Mouse (Mus musculus) embryonic facial prominence, embryonic 11.5 days (tissue): ENCODE results near the gene Spop. TPM values are rescaled to one million over a fixed set of nuclear protein-coding genes. Genes with fewer than 3 reads are reported as not detected.

ENCODE experiments used
- ATAC-seq: fragments of 200-750 bp; cut with Nextera tagmentation; replicated peaks from 2 replicates; pipeline ENCODE4 v1.8.0; 2017; ENCODE audit warnings: low read depth; ENCODE audit not compliant: insufficient number of reproducible peaks, low FRiP score, low TSS enrichment
- DNase-seq: peaks from one replicate; pipeline ENCODE4 v3.0.0-alpha.2; 2015; ENCODE audit warnings: low spot score
- H3K27ac ChIP-seq: fragments of 300-500 bp; sonication (generic); replicated peaks from 2 replicates; pipeline ENCODE4 v1.5.1; 2014; ENCODE audit warnings: mild to moderate bottlenecking, low read depth, low read length, control low read depth
- H3K27me3 ChIP-seq: fragments of 300-500 bp; sonication (generic); 2 replicates; pipeline ENCODE4 v1.6.1; 2014; ENCODE audit warnings: mild to moderate bottlenecking, low read length, moderate library complexity, mixed read lengths; ENCODE audit not compliant: control insufficient read depth, insufficient read depth
- H3K36me3 ChIP-seq: fragments of 300-500 bp; sonication (generic); replicated peaks from 2 replicates; pipeline ENCODE4 v1.6.1; 2014; ENCODE audit warnings: low read depth, mild to moderate bottlenecking, low read length, moderate library complexity, mixed read lengths; ENCODE audit not compliant: control insufficient read depth, insufficient read depth
- H3K4me1 ChIP-seq: fragments of 300-500 bp; sonication (generic); 2 replicates; pipeline ENCODE4 v1.6.1; 2014; ENCODE audit warnings: low read length, mixed read lengths; ENCODE audit not compliant: control insufficient read depth, insufficient read depth
- H3K4me2 ChIP-seq: fragments of 300-500 bp; sonication (generic); 2 replicates; pipeline ENCODE4 v1.6.1; 2014; ENCODE audit warnings: low read depth, mild to moderate bottlenecking, control low read depth, low read length, moderate library complexity
- H3K4me3 ChIP-seq: fragments of 300-500 bp; sonication (generic); 2 replicates; pipeline ENCODE4 v1.5.1; 2014; ENCODE audit warnings: low read depth, low read length, control low read depth
- H3K9ac ChIP-seq: fragments of 300-500 bp; sonication (generic); replicated peaks from 2 replicates; pipeline ENCODE4 v1.6.1; 2014; ENCODE audit warnings: mild to moderate bottlenecking, control low read depth, low read length
- H3K9me3 ChIP-seq: fragments of 300-500 bp; sonication (generic); replicated peaks from 2 replicates; pipeline ENCODE4 v1.6.1; 2016; ENCODE audit warnings: mild to moderate bottlenecking, low read length, inconsistent platforms, mixed read lengths; ENCODE audit not compliant: control insufficient read depth
- WGBS: fragments of 180-500 bp; shearing (Covaris S2); extraction: QIAGEN DNeasy Blood & Tissue Kit; methylation state at CpG from one replicate; pipeline ENCODE4 v1.1.7; 2014; 5-methylcytosine and 5-hydroxymethylcytosine counted together
- polyA plus RNA-seq: library from polyadenylated mRNA; unstranded; fragments of >200 nt; fragmentation: Nextera tagmentation; extraction: Ambion mirVana; gene quantifications from 2 replicates; pipeline ENCODE4 v1.2.1, GENCODE M21; 2014

The Spop gene
- polyA plus RNA-seq, 1 experiment from 2014 or later: 95.3 TPM

- H3K27me3 ChIP-seq: no peaks in the 10 kb centered on the region
- 0 out of 2 replicates have a peak overlapping the region, but pooled peaks have one; percentile 38 for H3K27ac ChIP-seq
- no peak for DNase-seq
- no peak for ATAC-seq
- no peak overlapping the region for H3K9ac ChIP-seq
- peaks cover 13% of the 10 kb centered on the region for H3K36me3 ChIP-seq
- no peak overlapping the region for H3K4me2 ChIP-seq
- 69% methylated on average over 11 of the region's 11 CpGs for WGBS
- no peak overlapping the region for H3K4me3 ChIP-seq
- no peaks in the 10 kb centered on the region; the same call in 1 of the 2 replicates for H3K4me1 ChIP-seq
- H3K9me3 ChIP-seq: no peaks in the 10 kb centered on the region
These were observed 21.0 kb upstream of the Spop start for GRCm38 (mm10) chr11:95392708-95393499.

DNA sequence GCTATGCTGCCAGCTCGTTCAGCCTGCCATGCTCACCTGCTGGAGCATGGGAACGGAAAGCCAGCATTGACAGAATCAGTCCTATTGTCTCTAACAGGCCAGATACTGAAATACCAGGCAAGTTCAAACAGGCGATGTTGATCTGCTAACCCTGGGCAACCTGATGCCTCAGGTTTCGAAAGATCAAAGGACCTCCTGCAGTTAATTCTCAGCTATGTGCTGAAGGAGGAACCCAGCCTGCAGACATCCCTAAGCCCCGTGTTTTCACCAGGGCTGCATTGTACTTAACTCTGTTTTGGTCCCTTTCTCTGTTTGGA, 20.4 kb upstream of the Spop start:
- Histone ChIP-seq H3K27me3 (no peaks in the 10 kb centered on the region), H3K4me2 (no peak overlapping the region), H3K9me3 (no peaks in the 10 kb centered on the region), H3K4me1 (no peaks in the 10 kb centered on the region; the same call in 1 of the 2 replicates), H3K4me3 (no peak overlapping the region), H3K9ac (no peak overlapping the region), H3K36me3 (peaks cover 11% of the 10 kb centered on the region), H3K27ac (no peak overlapping the region)
- ATAC-seq (no peak), DNase-seq (peak; percentile 54)
- 27% methylated on average over 5 of the region's 5 CpGs for WGBS

DNA sequence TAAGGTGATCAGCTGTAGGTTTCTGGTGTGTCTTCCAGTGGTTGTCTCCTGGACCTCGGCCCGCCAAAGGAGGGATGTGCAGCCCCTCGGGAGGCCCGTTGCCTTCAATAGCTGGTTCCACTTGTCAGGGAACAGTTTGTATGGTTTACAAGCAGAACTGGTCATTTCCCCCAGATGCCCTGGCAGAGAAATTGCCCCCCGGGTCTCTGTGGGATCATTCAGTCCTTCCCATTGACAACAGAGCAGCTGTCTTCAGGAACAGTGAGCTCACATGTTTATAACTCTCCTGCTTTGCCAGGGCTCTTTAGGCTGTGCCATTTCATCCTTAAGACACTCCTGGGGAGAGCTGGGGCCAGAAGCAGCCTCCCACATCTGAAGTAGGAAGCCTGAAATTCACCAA, 19.8 kb upstream of the Spop start:
- no peak for ATAC-seq
- H3K4me3 ChIP-seq: no peak overlapping the region
- 48% methylated on average over 5 of the region's 5 CpGs for WGBS
- no peaks in the 10 kb centered on the region for H3K9me3 ChIP-seq
- no peak overlapping the region for H3K4me2 ChIP-seq
- H3K27me3 ChIP-seq: no peaks in the 10 kb centered on the region
- H3K36me3 ChIP-seq: peaks cover 9% of the 10 kb centered on the region
- no peak for DNase-seq
- no peak overlapping the region for H3K27ac ChIP-seq
- no peak overlapping the region for H3K9ac ChIP-seq
- H3K4me1 ChIP-seq: no peaks in the 10 kb centered on the region; the same call in 1 of the 2 replicates

DNA sequence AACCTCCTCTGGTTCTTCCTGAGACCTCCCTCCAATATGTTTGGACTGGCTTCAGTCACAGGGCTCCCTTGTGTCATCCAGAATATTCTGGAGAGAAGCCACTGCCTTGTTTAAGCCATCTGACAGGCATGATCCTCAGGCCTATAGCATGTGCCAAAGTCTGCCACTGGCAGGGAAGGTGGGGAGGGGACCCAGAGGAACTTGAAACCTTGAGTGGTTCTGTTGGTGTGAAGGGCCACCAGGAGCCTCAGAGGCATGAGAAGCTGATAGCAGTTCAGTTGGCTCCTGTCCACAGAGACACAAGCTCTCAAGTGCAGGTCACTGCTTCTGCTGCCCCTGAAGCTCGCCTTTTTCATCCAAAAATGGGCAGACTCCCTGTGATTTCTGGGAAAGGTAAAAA, 17.3 kb upstream of the Spop start:
- no peak overlapping the region for H3K27ac ChIP-seq
- no peaks in the 10 kb centered on the region for H3K9me3 ChIP-seq
- no peak overlapping the region for H3K4me3 ChIP-seq
- 58% methylated on average over 1 of the region's 1 CpGs for WGBS
- H3K36me3 ChIP-seq: no peaks in the 10 kb centered on the region; the same call in 1 of the 2 replicates
- DNase-seq (no peak), ATAC-seq (no peak)
- H3K27me3 ChIP-seq: no peaks in the 10 kb centered on the region
- H3K4me2 ChIP-seq: no peak overlapping the region
- no peaks in the 10 kb centered on the region; the same call in 1 of the 2 replicates for H3K4me1 ChIP-seq
- H3K9ac ChIP-seq: no peak overlapping the region

DNA sequence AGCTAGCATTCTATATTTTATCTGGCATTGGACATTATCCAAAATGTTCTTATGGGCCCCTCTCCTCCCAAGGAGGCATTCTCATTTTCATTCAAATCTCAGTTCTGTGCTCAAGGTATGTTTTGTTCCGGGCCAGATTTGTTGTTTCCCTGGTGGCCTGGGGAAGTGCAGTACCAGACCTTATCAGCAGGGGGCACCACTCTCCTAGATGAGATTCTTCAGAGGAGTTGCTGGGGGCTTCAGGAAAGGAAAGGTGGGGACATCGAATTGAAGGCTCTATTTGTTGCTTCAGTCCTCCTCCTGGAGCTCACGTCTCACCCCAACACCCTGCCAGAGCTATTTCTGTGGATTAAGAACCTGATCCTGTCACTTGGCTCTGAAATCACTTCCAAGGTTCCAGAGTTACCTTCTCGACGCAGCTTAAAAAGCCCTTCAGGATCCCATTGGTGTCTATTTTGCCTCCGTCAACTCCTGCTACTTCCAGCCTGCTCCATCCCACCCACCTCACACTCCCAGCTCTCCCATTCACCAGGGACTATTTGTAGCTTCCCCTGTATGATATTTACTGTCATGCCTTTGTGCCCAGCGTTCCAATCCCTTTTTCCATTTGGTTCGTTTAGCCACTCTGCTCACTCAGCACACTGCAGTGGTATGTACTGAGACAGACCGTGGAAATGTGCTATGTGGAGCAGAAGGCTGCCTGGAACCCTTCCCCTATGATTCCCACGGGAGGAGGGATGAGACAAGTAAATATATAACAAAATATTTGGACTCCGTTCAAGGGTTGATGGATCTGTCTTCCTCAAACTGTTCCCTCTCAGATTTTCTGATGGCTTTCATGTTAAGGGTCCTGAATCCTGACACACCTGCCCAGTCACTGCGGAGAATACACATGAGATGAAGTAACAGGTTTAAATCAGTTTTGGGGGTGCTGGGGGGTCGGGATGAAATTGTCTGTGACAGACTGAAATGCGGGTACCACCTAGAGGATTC, 15.7 kb upstream of the Spop start:
- WGBS: 63% methylated on average over 14 of the region's 14 CpGs
- Histone ChIP-seq H3K4me2 (no peak overlapping the region), H3K4me3 (no peak overlapping the region), H3K9me3 (no peaks in the 10 kb centered on the region), H3K9ac (no peak overlapping the region), H3K27me3 (no peaks in the 10 kb centered on the region), H3K4me1 (no peaks in the 10 kb centered on the region), H3K27ac (no peak overlapping the region), H3K36me3 (no peaks in the 10 kb centered on the region; the same call in 1 of the 2 replicates)
- ATAC-seq: no peak
- DNase-seq: peak; percentile 86

DNA sequence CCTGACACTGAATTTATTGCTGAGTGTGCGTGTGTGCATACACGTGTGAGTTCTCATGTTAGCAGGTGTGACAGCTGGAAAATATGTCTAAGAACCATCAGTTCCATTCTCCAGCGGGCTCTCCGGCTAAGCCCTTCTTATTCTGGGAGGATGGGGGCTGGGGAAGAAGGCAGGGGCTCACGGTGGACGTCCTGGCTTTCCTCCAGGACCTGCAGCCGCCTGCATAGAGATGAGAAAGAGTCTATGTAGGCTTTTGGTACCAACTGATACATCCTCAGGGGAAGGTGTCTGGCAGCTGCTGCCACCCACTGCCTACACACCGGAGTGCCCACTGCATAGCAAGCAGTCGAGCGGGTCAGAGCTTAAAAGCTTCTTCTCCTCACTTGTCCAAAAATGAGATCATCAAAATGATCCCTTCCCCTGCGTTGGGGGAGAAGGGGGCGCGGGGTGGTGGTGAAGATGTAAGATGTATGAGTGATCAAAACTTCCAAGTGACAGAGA, 14.3 kb upstream of the Spop start:
- Histone ChIP-seq H3K27me3 (no peaks in the 10 kb centered on the region), H3K4me3 (no peak overlapping the region), H3K9ac (no peak overlapping the region), H3K27ac (no peak overlapping the region), H3K36me3 (no peaks in the 10 kb centered on the region), H3K4me2 (no peak overlapping the region), H3K4me1 (no peaks in the 10 kb centered on the region), H3K9me3 (no peaks in the 10 kb centered on the region)
- ATAC-seq (no peak), DNase-seq (no peak)
- WGBS: 81% methylated on average over 13 of the region's 13 CpGs

GRCm38 (mm10) chr11:95401568-95401967, 12.3 kb upstream of the Spop start:
- H3K4me2 ChIP-seq: no peak overlapping the region
- H3K4me3 ChIP-seq: no peak overlapping the region
- DNase-seq (no peak), ATAC-seq (no peak)
- no peak overlapping the region for H3K27ac ChIP-seq
- no peak overlapping the region for H3K9ac ChIP-seq
- H3K27me3 ChIP-seq: no peaks in the 10 kb centered on the region
- no peaks in the 10 kb centered on the region for H3K36me3 ChIP-seq
- no peaks in the 10 kb centered on the region for H3K4me1 ChIP-seq
- no peaks in the 10 kb centered on the region for H3K9me3 ChIP-seq
- 84% methylated on average over 5 of the region's 5 CpGs for WGBS
